Mouse (Mus musculus) thymus, postnatal 25 days (tissue): Measurements from ENCODE around the gene Lyl1.
A peak's percentile ranks its signal among the peaks of the same experiment; 100 is the strongest.

Experiments
- DNase-seq: peaks from one replicate; pipeline ENCODE4 v3.0.0; 2022

Lyl1 gene

GRCm38 (mm10) chr8:84703466-84704249 is 2.4 kb downstream of the Lyl1 start:
- DNase-seq: peak; percentile 61

GRCm38 (mm10) chr8:84704356-84704755 is 3.1 kb downstream of the Lyl1 start:
- peak; percentile 88 for DNase-seq

DNA sequence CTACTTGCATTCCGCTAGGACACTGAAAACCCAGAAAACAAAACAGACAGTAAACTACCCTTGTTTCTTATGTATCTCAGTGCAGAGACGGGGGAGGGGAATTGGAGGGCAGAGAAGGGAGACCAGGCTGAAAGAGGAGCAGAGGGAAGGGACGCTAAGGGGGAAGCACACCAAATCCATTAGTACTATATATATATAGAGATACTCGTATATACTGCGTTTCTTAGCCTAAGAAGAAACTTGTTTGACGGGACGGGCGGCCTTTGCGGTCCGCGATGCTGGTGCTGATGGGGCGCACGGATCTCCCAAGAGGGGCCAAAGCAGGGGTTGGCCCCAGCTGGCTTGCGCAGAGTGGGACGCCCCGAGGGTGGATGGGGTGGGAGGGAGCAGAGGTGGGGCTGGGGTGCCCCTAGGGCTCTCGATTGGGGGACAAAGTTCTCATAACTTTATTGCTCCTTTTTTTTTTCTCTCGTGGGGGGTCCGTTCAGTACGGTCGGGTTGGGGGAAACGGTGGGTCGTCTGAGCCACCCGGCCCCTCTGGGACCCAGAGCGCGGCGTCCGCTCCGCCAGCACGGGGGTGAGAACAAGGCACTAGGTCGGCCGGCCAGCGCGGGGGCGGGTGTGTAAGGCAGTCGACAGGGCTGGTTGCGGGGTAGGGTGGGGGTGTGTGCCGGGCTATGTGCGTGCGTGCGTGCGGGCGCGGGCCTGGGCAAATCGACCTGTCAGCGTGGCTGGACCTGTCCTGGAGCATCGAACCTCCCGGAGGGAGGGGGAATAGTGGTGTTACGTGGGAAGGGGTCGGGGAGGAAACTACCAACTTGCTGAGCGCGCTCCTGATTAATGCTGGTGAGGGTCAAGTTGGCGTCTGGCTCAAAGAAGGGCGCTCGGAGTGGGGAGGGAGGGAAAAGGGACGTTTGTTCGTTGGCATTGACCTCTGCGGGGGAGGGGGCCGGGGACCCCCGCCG is 3.9 kb downstream of the Lyl1 start:
- no peak for DNase-seq

DNA sequence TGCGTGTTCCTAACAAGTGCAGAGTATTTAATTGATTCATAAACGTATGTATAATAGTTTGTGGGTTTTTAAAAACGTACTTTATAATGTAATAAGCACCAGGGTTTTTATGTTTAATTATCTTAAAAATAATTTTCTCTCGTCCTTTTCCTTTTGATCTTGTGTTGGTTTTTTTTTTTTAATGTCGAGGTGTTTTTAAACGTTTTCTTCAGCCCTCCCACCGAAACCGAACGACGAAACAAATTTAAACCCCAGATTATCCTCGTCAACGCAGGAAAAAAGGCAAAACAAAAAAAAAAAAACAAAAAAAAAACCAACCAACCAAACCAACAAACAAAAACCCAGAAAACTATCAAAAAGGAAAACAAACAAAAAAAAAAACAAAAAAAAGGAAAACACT is 4.7 kb downstream of the Lyl1 start:
- no peak for DNase-seq

GRCm38 (mm10) chr8:84706610-84707266 is 5.5 kb downstream of the Lyl1 start:
- DNase-seq: no peak

DNA sequence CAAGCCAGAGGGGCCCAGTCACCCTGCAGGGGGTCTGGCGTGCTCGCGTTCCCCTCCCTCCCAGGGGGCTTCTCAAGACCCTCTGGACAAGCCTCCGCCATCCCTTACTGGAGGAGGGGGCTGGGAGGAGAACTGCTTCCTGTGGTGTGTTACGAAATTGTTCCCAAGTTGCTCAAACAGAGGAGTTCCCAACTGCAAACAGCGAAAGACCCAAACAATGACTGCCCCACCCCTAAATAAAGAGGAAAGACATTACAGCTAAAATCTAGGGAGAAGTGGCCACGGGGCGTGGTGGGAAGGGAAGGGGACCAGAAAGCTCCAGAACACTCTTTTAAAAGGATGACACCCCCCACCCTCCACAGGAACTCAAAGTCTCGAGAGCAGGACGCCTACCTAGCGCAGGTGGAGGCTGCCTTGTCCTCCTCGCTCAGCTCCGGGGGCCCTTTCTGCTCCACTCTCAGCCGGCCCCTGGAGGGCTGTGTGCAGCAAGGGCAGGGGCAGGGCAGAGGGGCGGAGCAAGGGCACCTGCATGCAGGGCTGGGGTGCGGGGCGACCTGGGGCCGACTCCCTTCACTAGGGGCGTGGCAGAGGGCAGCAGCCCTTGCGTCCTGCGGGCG is 6.1 kb downstream of the Lyl1 start:
- peak; percentile 47 for DNase-seq

DNA sequence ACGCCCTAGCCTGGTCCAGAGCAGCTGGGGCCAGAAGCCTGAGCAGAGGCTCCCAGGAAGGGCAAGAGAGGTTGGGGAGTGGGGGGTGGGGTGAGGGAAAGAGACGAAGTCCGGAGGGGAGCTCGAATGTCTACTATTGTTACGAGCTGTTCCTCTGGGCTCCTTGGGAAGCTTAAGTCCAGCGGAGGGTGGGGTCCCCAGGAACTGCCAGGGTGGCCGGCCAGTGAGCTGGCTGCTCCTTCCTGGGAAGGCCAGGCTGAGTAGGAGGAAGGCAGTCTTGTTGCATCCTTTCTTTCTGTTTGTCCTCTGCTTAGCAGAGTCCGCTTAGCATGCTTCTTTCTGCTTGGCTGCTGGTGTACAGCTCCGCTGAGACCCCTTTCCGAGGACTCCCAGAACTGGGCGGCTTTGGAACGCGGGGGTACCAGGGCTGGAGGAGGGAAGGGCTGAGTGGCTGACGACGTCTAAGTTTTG is 6.8 kb downstream of the Lyl1 start:
- no peak for DNase-seq

DNA sequence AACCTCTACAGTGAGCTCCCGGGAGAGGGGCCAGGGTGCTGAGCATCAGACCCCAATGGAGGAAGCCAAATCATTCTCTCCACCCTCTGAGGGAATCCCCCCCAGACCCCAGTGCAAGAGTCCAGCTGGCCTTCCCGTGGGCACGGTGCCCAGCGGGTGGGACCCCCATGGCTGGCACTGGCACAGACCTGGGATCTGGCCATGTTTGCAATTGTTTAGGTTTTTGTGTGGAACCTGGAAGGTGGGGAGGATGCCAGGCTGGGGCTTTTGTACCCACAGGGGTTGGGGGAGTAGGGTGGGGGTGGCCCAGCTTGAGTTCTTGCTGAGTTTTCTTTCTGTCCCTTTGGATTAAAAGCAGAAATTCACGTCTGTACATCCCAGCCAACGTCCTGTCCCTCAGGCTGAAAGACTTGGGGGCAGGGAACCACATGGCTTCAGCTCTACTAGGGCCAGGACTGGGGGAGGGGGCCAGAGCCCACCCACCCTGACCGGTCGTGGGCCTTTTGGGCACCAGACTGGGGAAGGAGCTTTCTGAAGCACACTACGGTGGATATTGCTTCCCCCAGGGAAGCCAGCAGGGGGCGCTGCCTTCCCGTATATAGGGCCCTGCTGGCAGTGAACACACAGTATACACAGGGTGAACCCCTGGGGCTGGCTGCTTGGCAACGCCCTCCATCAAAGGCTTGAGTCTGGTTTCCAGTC is 7.7 kb downstream of the Lyl1 start:
- peak; percentile 85 for DNase-seq

- DNase-seq: no peak
Observed at GRCm38 (mm10) chr8:84709931-84710330, 8.7 kb downstream of the Lyl1 start.

DNA sequence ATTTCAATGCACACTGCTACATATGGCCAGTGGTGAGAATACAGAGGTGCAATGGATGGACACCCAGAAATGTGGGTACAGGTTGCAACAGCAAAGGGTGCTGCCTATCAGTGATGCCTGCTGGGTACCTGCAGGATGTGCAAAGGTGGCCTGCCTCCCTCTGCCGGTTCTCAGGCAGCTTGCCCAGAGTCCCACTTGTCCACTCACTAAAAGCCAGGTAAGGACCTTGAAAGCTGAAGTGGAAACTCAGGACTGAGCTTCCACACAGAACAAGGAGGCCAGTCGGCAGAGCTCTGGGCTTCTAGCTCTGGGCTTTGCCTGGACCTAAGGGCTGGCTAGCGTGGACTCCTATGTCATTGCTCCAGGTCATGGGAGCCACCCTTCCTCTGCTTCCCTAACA is 10.1 kb downstream of the Lyl1 start:
- no peak for DNase-seq

- no peak for DNase-seq
Observed at GRCm38 (mm10) chr8:84711933-84712758, 10.9 kb downstream of the Lyl1 start.

DNA sequence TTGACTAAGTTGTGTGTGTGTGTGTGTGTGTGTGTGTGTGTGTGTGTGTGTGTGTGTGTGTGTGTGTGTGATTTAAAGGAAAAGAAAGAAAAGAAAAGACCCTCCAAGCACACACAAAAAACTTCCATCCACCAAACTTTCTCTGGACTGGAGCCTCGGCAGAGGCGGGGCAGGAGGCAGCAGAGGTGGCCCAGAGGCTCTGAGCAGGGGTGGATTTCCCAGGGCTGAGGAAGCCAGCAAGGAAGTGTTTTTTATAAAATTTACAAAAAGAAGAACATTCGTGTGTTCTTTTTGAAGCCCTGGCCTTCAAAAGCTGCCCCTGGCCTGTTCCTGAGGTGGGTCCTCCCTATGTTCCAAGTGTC is 11.5 kb downstream of the Lyl1 start:
- DNase-seq: no peak

- DNase-seq: no peak
Observed at GRCm38 (mm10) chr8:84713381-84713780, 12.1 kb downstream of the Lyl1 start.

- DNase-seq: no peak
Observed at GRCm38 (mm10) chr8:84714161-84714560, 12.9 kb downstream of the Lyl1 start.

DNA sequence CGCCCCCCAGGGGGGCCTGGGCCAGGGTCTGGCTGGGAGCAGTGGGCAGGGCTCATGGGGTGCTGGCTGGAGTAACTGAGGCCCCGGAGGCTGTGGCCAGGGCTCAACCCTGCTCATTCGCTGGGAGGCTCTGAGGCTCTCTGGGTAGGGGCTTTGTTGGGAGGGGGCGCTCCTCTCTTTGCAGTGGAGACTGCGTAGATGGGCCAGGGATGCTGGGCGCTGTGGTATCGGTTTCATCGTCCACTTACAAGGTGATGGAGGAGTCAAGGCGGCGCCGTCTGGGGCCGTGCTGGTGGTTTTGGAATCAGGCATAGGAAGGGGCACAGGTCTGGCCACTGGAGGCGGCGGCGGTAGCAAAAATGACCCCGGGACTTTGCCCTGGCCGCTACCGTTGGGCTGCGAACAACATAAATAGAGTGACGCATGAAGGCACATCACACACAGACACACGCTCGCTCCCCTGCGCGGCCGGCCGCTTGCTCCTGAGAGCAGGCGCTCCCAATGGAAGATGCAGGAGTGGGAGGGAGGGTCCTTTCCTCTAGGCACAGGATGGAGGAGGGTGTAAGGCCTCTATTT is 14.7 kb downstream of the Lyl1 start:
- DNase-seq: no peak

DNA sequence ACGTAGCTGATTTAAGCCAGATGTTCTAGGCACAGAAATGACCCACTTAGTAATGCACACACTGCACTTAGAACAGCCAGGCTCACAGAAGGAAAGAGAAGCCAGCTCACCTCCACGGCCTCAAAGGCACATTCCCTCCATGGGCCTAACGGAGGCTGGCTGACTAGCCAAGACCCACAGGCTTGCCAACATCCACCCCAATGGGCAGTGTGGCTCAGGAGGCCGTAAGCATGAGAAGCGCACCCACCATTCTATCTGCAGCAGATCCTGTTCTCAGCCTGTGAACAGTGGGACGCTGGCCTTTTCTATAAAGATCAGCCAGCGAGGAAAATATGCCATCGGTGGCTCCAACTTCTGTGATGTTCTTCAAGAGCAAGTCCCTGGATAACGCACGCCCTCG is 15.5 kb downstream of the Lyl1 start:
- no peak for DNase-seq

- DNase-seq: no peak
Observed at GRCm38 (mm10) chr8:84718476-84718875, 17.2 kb downstream of the Lyl1 start.

GRCm38 (mm10) chr8:84718959-84719690 is 17.9 kb downstream of the Lyl1 start:
- DNase-seq: no peak

DNA sequence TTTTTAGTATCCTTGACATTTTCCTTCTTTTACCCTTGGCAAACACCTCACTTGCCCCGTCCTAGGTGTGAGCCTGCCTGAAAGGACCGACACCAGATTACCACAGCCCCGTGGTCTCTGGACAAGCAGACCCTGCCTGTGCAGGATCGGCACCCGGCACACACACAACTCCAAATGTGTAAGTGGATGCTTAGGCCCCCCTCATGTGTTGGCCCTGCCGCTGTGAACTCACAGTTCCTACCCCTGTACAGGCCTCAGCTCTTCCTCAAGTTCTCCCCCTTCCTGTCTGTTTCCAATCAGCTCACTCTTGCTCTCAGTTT is 21.2 kb downstream of the Lyl1 start:
- DNase-seq: no peak

- peak; percentile 65 for DNase-seq
Observed at GRCm38 (mm10) chr8:84722850-84723570, 21.8 kb downstream of the Lyl1 start, which contains the start of gene G430095P16Rik. G430095P16Rik (plus strand) TSS chr8:84723007.
